Mouse (Mus musculus) liver, adult 2 months (tissue): ENCODE measurements around the gene Olfr742.

Source experiments
- CTCF ChIP-seq: fragments of 200-500 bp; IDR thresholded peaks from 2 replicates; pipeline ENCODE4 v1.5.1; 2011; ENCODE audit warnings: low read depth, low read length, control low read depth
- POLR2A ChIP-seq: fragments of 200-500 bp; IDR thresholded peaks from 2 replicates; pipeline ENCODE4 v1.6.1; 2011; ENCODE audit warnings: low read length, control low read depth; ENCODE audit not compliant: insufficient read depth; ENCODE audit errors: extremely low read depth

DNA sequence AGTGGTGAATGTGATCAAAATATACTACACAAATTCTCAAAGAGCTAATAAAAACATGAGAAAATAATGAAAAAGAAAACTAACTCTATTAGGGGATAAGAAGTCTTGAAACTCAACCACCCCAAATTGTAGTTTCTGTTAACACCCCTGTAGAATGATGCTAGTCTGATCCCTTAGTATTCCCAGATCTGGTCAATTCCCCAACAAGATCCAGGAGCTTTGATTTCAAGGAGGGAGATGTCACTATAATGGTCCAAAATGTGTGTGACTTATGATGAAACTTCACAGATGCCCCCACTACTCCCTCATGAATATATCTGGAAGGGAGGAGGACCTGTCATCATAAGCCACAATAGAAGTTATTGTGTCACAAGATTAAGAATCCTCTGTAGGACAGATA is 18.1 kb downstream of the Olfr742 start, which contains the start of gene Olfr743:
- TF ChIP-seq CTCF (no peak), POLR2A (no peak)
